Mouse (Mus musculus) olfactory bulb, adult 2 months (tissue): ENCODE measurements around the gene Ascc1. TPM values are rescaled to one million over a fixed set of nuclear protein-coding genes. Genes with fewer than 3 reads are reported as not detected.
A peak's percentile ranks its signal among the peaks of the same experiment; 100 is the strongest.

Experiments used
- H3K27ac ChIP-seq: fragments of 200-500 bp; 2 replicates; pipeline ENCODE4 v1.5.1; 2012; ENCODE audit warnings: low read depth, low read length; ENCODE audit not compliant: insufficient read depth
- H3K4me1 ChIP-seq: fragments of 200-500 bp; 2 replicates; pipeline ENCODE4 v1.6.1; 2012; ENCODE audit warnings: low read length; ENCODE audit not compliant: control insufficient read depth, insufficient read depth
- H3K4me3 ChIP-seq: fragments of 200-500 bp; 2 replicates; pipeline ENCODE4 v1.5.1; 2012; ENCODE audit warnings: mild to moderate bottlenecking, low read depth, low read length, moderate library complexity; ENCODE audit not compliant: insufficient read depth
- CTCF ChIP-seq: fragments of 200-500 bp; IDR thresholded peaks from 2 replicates; pipeline ENCODE4 v1.5.1; 2012; ENCODE audit warnings: low read depth, mild to moderate bottlenecking, low read length, moderate library complexity; ENCODE audit not compliant: insufficient read depth
- POLR2A ChIP-seq: fragments of 200-500 bp; IDR thresholded peaks from 2 replicates; pipeline ENCODE4 v1.6.1; 2012; ENCODE audit warnings: mild to moderate bottlenecking, low read depth, low read length, moderate library complexity; ENCODE audit not compliant: insufficient read depth
- WGBS: fragments of 180-500 bp; shearing (Covaris S2); methylation state at CpG from one replicate; pipeline ENCODE4 v1.1.7; 2018; 5-methylcytosine and 5-hydroxymethylcytosine counted together
- polyA plus RNA-seq: library from polyadenylated mRNA; stranded (reverse); fragments of >200 nt; gene quantifications from 2 replicates; pipeline ENCODE4 v1.2.4, GENCODE M21; 2012; ENCODE audit warnings: low replicate concordance; ENCODE audit not compliant: missing spikeins, insufficient read depth, insufficient read length

Gene Ascc1
- polyA plus RNA-seq, 1 experiment: not detected

GRCm38 (mm10) chr10:59974191-59974664, 28.4 kb upstream of the Ascc1 start:
- Histone ChIP-seq H3K4me3 (no peak overlapping the region), H3K4me1 (peaks cover 44% of the 10 kb centered on the region), H3K27ac (peak overlapping the region; percentile 93)
- WGBS: 12% methylated on average over 6 of the region's 6 CpGs
- TF ChIP-seq CTCF (no peak), POLR2A (0 out of 2 replicates have a peak, but pooled peaks have one; percentile 12)

DNA sequence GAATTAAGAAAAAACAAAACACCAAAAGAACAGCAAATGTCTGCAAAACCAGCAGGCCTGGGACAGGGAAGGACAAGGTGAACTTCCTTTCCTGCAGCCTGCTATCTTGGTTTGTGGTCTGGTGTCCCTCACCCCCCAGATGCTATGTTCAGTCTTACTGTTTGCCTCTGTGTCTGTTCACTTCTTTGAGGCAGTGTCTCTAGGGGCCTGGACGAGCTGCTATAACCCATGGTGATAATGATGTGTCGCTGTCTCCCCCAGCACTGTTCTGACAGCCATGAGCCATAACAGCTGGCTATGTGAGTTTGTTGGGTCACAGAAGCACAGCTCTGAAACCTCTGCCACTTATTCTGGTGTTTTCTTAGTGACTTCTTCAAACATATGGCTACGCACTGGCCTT, 27.8 kb upstream of the Ascc1 start:
- peaks cover 48% of the 10 kb centered on the region for H3K4me1 ChIP-seq
- H3K4me3 ChIP-seq: no peak overlapping the region
- WGBS: 77% methylated on average over 3 of the region's 3 CpGs
- TF ChIP-seq POLR2A (no peak), CTCF (no peak)
- peak overlapping the region; percentile 93 for H3K27ac ChIP-seq

DNA sequence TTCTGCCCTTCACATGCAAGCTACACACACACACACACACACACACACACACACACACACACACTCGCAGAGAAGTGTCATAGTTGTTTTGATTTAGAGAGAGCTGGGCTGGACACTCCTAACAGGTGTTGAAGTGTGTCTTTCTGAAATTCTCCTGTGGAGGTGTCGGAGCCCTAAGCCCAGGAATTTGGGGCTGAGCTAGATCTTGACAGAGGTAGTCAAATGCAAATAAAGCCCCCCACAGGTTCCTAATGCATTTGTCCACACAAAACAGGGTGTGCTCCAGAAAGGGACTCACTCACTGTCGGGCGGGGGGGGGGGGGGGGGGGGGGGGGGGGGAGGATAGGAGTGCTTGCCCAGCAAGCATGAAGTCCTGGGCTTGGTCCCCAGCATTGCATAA, 25.5 kb upstream of the Ascc1 start:
- TF ChIP-seq CTCF (no peak), POLR2A (no peak)
- WGBS: 78% methylated on average over 2 of the region's 4 CpGs
- H3K27ac ChIP-seq: no peak overlapping the region
- peaks cover 52% of the 10 kb centered on the region for H3K4me1 ChIP-seq
- H3K4me3 ChIP-seq: no peak overlapping the region

DNA sequence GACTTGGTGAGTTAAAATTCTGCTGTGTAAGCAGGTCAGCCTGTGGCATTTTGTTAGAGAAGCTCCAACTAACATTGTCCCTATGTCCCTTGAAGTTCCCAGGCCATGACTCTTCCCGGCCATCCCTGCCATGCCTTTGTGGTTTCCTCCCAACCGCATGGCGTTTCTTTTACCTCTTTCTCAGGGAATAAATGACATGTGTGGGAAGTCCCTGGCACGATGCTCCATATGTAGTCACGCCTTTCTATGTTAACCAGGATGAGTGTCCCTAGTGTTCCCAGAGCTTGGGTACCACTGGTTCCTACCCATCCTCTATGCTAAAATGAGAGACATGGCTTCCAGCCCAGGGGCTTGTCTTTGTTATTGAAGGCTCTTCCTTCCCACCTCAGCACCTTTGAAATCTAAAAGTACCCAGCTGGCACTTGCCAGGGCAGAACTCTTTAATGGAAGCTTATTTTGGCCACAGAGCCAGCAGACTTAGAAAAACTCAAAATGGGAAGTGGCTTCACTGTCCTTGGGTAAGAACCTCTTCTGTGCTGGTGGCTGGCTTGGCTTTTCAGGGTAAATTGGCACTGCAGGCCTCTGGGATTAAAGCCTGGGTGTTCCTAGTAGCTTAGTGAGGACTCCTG, 24.8 kb upstream of the Ascc1 start:
- TF ChIP-seq CTCF: no peak
- TF ChIP-seq POLR2A: no peak
- H3K4me1 ChIP-seq: peaks cover 49% of the 10 kb centered on the region
- 78% methylated on average over 5 of the region's 5 CpGs for WGBS
- H3K4me3 ChIP-seq: no peak overlapping the region
- peak overlapping the region; percentile 94 for H3K27ac ChIP-seq

DNA sequence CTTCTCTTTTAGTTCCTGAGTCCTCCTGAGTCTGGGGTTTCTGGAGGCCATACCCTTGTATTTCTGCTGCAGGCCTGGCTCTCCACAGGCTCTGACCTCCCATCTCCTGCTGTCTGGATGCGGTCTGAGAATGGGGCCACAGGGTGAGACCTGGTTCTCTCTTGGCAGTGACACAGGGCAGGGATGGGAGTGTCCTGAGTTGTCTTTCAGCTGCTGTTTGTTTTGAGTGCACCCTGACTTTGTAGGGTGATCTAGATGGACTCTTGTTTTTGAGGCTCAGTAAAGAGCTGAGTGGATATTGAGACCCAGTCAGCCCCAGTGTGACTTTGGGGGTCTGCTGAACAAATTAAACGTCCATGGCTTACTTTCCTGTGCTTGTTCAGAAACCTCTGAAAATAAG, 24.2 kb upstream of the Ascc1 start:
- WGBS: 42% methylated on average over 2 of the region's 2 CpGs
- TF ChIP-seq CTCF: no peak
- no peak for TF ChIP-seq POLR2A
- Histone ChIP-seq H3K4me3 (no peak overlapping the region), H3K4me1 (peaks cover 44% of the 10 kb centered on the region), H3K27ac (peak overlapping the region; percentile 94)

GRCm38 (mm10) chr10:59978873-59979743, 23.5 kb upstream of the Ascc1 start:
- H3K4me1 ChIP-seq: peaks cover 40% of the 10 kb centered on the region
- WGBS: 19% methylated on average over 11 of the region's 11 CpGs
- TF ChIP-seq POLR2A (no peak), CTCF (no peak)

DNA sequence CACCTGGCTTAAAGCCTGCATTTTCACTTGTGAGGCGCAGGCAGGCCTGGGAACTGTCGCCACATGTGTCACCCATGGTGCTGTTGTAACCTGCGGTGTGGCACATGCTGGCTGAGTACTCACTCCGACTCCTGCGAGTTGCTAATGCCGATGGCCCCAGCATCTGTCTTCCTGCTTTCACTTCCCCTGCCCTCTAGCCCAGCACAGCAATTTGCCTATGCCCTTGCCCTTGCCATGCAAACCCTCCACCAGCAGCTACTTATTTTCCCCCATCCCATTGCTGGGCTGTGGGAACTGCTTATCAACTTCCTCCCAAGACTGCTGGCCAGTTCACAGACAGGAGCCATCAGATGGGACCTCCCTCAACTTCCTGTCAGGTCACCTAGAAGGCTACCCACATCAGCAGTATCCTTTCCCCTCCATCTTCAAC, 21.8 kb upstream of the Ascc1 start:
- no peak for TF ChIP-seq POLR2A
- no peak for TF ChIP-seq CTCF
- no peak overlapping the region for H3K4me3 ChIP-seq
- H3K4me1 ChIP-seq: peaks cover 29% of the 10 kb centered on the region
- H3K27ac ChIP-seq: 0 out of 2 replicates have a peak overlapping the region, but pooled peaks have one; percentile 0
- 94% methylated on average over 6 of the region's 6 CpGs for WGBS

More at GRCm38 (mm10) chr10:59978873-59979743, 23.5 kb upstream of the Ascc1 start:
- Histone ChIP-seq H3K27ac (peak overlapping the region; percentile 94), H3K4me3 (no peak overlapping the region)

- Histone ChIP-seq H3K4me1 (peaks cover 29% of the 10 kb centered on the region), H3K27ac (peak overlapping the region; percentile 25; the same call in 1 of the 2 replicates), H3K4me3 (no peak overlapping the region)
- TF ChIP-seq CTCF (no peak), POLR2A (no peak)
- 62% methylated on average over 4 of the region's 4 CpGs for WGBS
Observed at GRCm38 (mm10) chr10:59981336-59981735, 21.3 kb upstream of the Ascc1 start.

GRCm38 (mm10) chr10:59981792-59982191, 20.8 kb upstream of the Ascc1 start:
- H3K27ac ChIP-seq: peak overlapping the region; percentile 25; the same call in 1 of the 2 replicates
- 81% methylated on average over 9 of the region's 9 CpGs for WGBS

More at GRCm38 (mm10) chr10:59981792-59982191, 20.8 kb upstream of the Ascc1 start:
- H3K4me3 ChIP-seq: no peak overlapping the region
- peaks cover 29% of the 10 kb centered on the region for H3K4me1 ChIP-seq
- TF ChIP-seq CTCF (no peak), POLR2A (no peak)
